In genomic region chr5:142769641-142770040, GRCm38 (mm10) we compare ENCODE assay signal across 11 mouse cellular contexts. TPM values are rescaled to one million over a fixed set of nuclear protein-coding genes. Genes with fewer than 3 reads are reported as not detected.
DNase-seq lines count a peak whose midpoint lies in the region; ATAC-seq and TF ChIP-seq lines count a peak whose summit lies in the region.
"Had no signal": no experiment of that assay in that cellular context is flagged by ENCODE, and none has a peak within 500 bp of the region (broad histone marks: within the 10 kb centered on the region; RNA-seq: fewer than 3 reads in every experiment).

No protein-coding gene starts in this region.

- H3K4me3 ChIP-seq in heart, postnatal 0 days (ENCODE audit: low read depth, low read length) = no peak overlapping the region
- no peak overlapping the region for H3K4me3 ChIP-seq in midbrain, embryonic 13.5 days (replicated peaks)
- H3K4me3 ChIP-seq in midbrain, embryonic 10.5 days = no peak overlapping the region
- H3K4me3 ChIP-seq: liver, embryonic 12.5 days had no signal

- 0 out of 2 replicates have a peak overlapping the region, but pooled peaks have one; percentile 30 for H3K27ac ChIP-seq in heart, postnatal 0 days (ENCODE audit: low read depth)
- peak overlapping the region; percentile 87 for H3K27ac ChIP-seq in midbrain, embryonic 13.5 days
- no peak overlapping the region for H3K27ac ChIP-seq in midbrain, embryonic 10.5 days (replicated peaks)
- H3K27ac ChIP-seq: liver, embryonic 12.5 days had no signal

- 0 out of 2 replicates have a peak, but pooled peaks cover 3% of the 10 kb centered on the region for H3K4me1 ChIP-seq in heart, postnatal 0 days (ENCODE audit: control insufficient read depth, insufficient read depth)
- peaks cover 46% of the 10 kb centered on the region for H3K4me1 ChIP-seq in midbrain, embryonic 13.5 days (replicated peaks)
- peaks cover 32% of the 10 kb centered on the region for H3K4me1 ChIP-seq in midbrain, embryonic 10.5 days

- no peak overlapping the region for H3K4me2 ChIP-seq in heart, postnatal 0 days (ENCODE audit: low read depth, low read length)
- H3K4me2 ChIP-seq in midbrain, embryonic 13.5 days (replicated peaks) = no peak overlapping the region
- H3K4me2 ChIP-seq: liver, embryonic 12.5 days had no signal

- no peaks in the 10 kb centered on the region for H3K9me3 ChIP-seq in heart, postnatal 0 days (replicated peaks; ENCODE audit: control insufficient read depth, low read length)
- H3K9me3 ChIP-seq in midbrain, embryonic 13.5 days = no peaks in the 10 kb centered on the region
- H3K9me3 ChIP-seq in midbrain, embryonic 10.5 days (replicated peaks) = no peaks in the 10 kb centered on the region
- H3K9me3 ChIP-seq: liver, embryonic 12.5 days had no signal

- no peak for TF ChIP-seq EP300 in heart, postnatal 0 days (IDR thresholded peaks at IDR 0.05; ENCODE audit: low read depth)

- H3K27me3 ChIP-seq in heart, postnatal 0 days (ENCODE audit: control insufficient read depth, insufficient read depth, low read length) = no peaks in the 10 kb centered on the region
- H3K27me3 ChIP-seq in midbrain, embryonic 13.5 days = no peaks in the 10 kb centered on the region
- H3K27me3 ChIP-seq in midbrain, embryonic 10.5 days (ENCODE audit: low read depth, poor library complexity, severe bottlenecking) = no peaks in the 10 kb centered on the region
- H3K27me3 ChIP-seq: liver, embryonic 12.5 days had no signal

- no peak overlapping the region for H3K9ac ChIP-seq in heart, postnatal 0 days (replicated peaks; ENCODE audit: low read depth, low read length)
- no peak overlapping the region for H3K9ac ChIP-seq in midbrain, embryonic 13.5 days (replicated peaks)
- H3K9ac ChIP-seq: liver, embryonic 12.5 days had no signal

- WGBS in heart, postnatal 0 days = 35% methylated on average over 5 of the region's 5 CpGs
- 64% methylated on average over 5 of the region's 5 CpGs for WGBS in midbrain, embryonic 13.5 days
- WGBS in midbrain, embryonic 10.5 days = 70% methylated on average over 5 of the region's 5 CpGs

- intact Hi-C loops in gastrocnemius, postnatal 14 days (cut with DNase I; ENCODE audit: low total_unique reads) = loop anchor here (2.0 to 5.0 kb wide), 2 partner anchors 43 to 107 kb away; no protein-coding TSS in a partner anchor

- no peak for TF ChIP-seq CTCF in heart, postnatal 0 days (IDR thresholded peaks at IDR 0.05; ENCODE audit: low read depth)

- DNase-seq in heart, postnatal 0 days (ENCODE audit: low spot score) = peak; percentile 20
- no peak for DNase-seq in heart, adult 18-20 months
- no peak for DNase-seq in midbrain, embryonic 10.5 days (ENCODE audit: low spot score)
- DNase-seq in kidney, postnatal 14 days = peak; percentile 35
- DNase-seq in gastrocnemius, postnatal 14 days = no peak
- no peak for DNase-seq in right cerebral cortex, adult 18-20 months
- DNase-seq: cerebellum, adult 11 months; gastrocnemius, postnatal 25 days had no signal

- ATAC-seq in heart, postnatal 0 days (ENCODE audit: insufficient read depth, low read depth) = no peak; the same call in 1 of the 2 replicates
- ATAC-seq in midbrain, embryonic 13.5 days = no peak
- no peak for ATAC-seq in activated CD4-positive, CD25-positive, alpha-beta regulatory T cell, adult 4 months
- ATAC-seq: liver, embryonic 12.5 days had no signal

- peaks cover 79% of the 10 kb centered on the region for H3K36me3 ChIP-seq in heart, postnatal 0 days (replicated peaks; ENCODE audit: control insufficient read depth, insufficient read depth, low read length)
- peaks cover 92% of the 10 kb centered on the region for H3K36me3 ChIP-seq in midbrain, embryonic 13.5 days
- H3K36me3 ChIP-seq in midbrain, embryonic 10.5 days = peaks cover 96% of the 10 kb centered on the region

RNA-seq across cellular contexts. Expression of gene Tnrc18, which starts 47.8 kb away (rescaled TPM):
- total RNA-seq in heart, postnatal 0 days (2014; rRNA removed; ENCODE audit: low replicate concordance) = 69.3 and 79.0 TPM in 2 replicates
- polyA plus RNA-seq in heart, postnatal 0 days (2015; fragmentation: Nextera tagmentation; extraction: Ambion mirVana) = 10.4 TPM in 2 replicates
- 10 to 100 TPM; 39.2 to 48.2 TPM for total RNA-seq in heart, adult 18-20 months (2021)
- 30.5 and 40.7 TPM in 2 replicates for polyA plus RNA-seq in midbrain, embryonic 13.5 days (2015; fragmentation: Nextera tagmentation; extraction: Ambion mirVana)
- 18.7 and 23.2 TPM in 2 replicates for polyA plus RNA-seq in midbrain, embryonic 10.5 days (2016; fragmentation: Nextera tagmentation; extraction: Ambion mirVana)
- total RNA-seq in gastrocnemius, postnatal 14 days (2021) = 10 to 100 TPM; 36.2 to 37.1 TPM
- polyA plus RNA-seq in activated CD4-positive, CD25-positive, alpha-beta regulatory T cell, adult 4 months (2017; shearing (Covaris generic)) = 1 to 10 TPM; 4.1 to 4.3 TPM

Comparison
In these comparisons a context has a peak if more than half of its experiments do, and no peak if none do; other contexts are left out.
1. DNase-seq: peak in heart, postnatal 0 days (single experiment) and kidney, postnatal 14 days (single experiment); none in heart, adult 18-20 months (0 of 2), midbrain, embryonic 10.5 days (single experiment), gastrocnemius, postnatal 14 days (single experiment) and right cerebral cortex, adult 18-20 months (single experiment).